Mouse (Mus musculus): ENCODE measurements around the gene Pbld1. TPM values are rescaled to one million over a fixed set of nuclear protein-coding genes. Genes with fewer than 3 reads are reported as not detected.
A peak's percentile ranks its signal among the peaks of the same experiment; 100 is the strongest.

Gene Pbld1
- polyA plus RNA-seq, 1 experiment from 2014 or later, result 0.72 TPM

DNA sequence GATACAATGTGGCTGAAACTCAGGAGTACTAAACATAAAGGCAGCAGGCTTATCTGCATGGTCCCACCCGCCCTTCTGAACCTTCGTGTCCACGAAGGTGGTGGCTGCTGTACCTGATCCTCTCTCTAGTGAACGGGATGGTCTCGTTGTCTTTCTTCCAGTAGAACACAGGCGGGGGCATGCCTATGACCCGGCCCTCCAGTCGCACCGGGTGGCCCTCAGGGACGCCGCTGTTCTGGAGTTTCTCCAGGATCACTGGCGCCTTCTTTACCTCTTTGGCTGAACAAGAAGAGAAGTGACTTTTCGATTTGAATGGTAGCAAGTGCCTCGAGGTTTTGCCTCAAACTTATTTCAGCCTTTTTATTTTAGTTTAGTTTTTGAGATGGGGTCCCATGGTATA, 60.0 kb downstream of the Pbld1 start:
- ATAC-seq (replicated peaks; ENCODE audit: extremely low read depth, insufficient read depth, low FRiP score), result no peak
- Histone ChIP-seq H3K9ac (ENCODE audit: low read length) (no peak overlapping the region), H3K4me1 (ENCODE audit: control insufficient read depth, insufficient read depth, low read length) (no peaks in the 10 kb centered on the region), H3K27ac (ENCODE audit: low read length) (no peak overlapping the region), H3K36me3 (ENCODE audit: control insufficient read depth, insufficient read depth) (peaks cover 11% of the 10 kb centered on the region), H3K9me3 (replicated peaks; ENCODE audit: control insufficient read depth, low read length) (no peaks in the 10 kb centered on the region), H3K4me3 (ENCODE audit: low read length) (no peak overlapping the region), H3K27me3 (ENCODE audit: control insufficient read depth, insufficient read depth, low read length) (no peaks in the 10 kb centered on the region), H3K4me2 (ENCODE audit: low read depth, low read length) (no peak overlapping the region)
- 73% methylated on average over 14 of the region's 14 CpGs for WGBS

DNA sequence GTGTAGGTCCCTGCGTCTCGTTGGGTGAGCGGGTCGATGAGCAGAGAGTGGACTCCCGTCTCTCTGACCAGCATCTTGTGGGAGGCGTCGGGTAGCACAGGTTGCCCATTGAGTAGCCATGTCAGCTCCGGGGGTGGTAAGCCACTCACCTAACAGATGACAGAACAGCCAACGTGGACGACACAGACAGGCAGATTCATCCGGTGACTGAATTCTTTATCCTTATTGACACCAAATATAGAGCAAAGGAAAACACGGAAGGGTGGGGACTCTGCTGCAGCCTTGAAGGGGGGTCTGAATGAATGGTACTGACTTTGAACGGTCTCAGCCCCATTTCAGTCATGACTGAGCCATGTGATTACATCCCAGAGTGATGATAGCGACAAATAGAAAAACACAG, 62.0 kb downstream of the Pbld1 start:
- Histone ChIP-seq H3K36me3 (ENCODE audit: control insufficient read depth, insufficient read depth) (peaks cover 14% of the 10 kb centered on the region), H3K9me3 (replicated peaks; ENCODE audit: control insufficient read depth, low read length) (no peaks in the 10 kb centered on the region), H3K4me1 (ENCODE audit: control insufficient read depth, insufficient read depth, low read length) (no peaks in the 10 kb centered on the region), H3K4me3 (ENCODE audit: low read length) (no peak overlapping the region), H3K27ac (ENCODE audit: low read length) (no peak overlapping the region), H3K4me2 (ENCODE audit: low read depth, low read length) (no peak overlapping the region), H3K27me3 (ENCODE audit: control insufficient read depth, insufficient read depth, low read length) (no peaks in the 10 kb centered on the region), H3K9ac (ENCODE audit: low read length) (no peak overlapping the region)
- no peak for ATAC-seq (replicated peaks; ENCODE audit: extremely low read depth, insufficient read depth, low FRiP score)
- 86% methylated on average over 14 of the region's 14 CpGs for WGBS

DNA sequence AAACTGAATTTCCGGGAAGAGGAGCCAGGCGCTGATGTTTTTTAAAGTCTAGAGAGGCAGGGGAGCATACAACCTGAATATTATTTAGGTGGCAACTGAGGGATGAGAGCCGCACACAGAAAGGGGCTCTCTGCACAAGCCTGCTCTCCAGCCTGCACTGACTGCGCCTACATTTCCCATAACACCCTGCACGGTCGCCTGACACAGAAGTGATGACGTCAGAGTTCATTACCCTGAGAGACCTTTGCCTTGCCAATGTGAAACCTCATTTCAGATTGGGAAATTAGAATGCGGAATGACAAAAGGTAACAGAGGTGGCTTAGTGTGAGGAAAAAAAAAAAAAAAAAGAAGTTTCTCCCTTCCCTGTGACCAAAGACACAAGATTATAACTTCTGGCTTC, 62.6 kb downstream of the Pbld1 start:
- H3K4me3 ChIP-seq (ENCODE audit: low read length), result no peak overlapping the region

DNA sequence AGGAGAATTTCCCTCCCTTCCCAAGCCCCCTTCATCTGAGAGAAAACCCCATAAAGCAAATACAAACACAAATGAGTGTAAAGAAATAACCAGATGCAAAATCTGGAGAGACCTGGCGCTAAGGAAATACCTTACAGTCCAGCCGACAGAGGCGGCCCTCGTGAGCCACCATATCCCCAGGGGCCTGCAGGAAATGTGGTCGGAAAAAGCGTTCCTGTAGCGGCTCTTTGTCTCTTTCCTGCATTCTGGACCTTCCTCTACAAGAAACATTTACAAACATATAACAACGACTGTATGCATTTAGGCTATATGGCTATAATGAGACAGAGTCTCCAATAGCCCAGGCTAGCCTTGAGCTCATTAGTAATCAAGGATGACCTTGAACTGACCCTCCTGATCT, 63.2 kb downstream of the Pbld1 start:
- WGBS, result 76% methylated on average over 8 of the region's 8 CpGs
- Histone ChIP-seq H3K4me1 (ENCODE audit: control insufficient read depth, insufficient read depth, low read length) (peaks cover 3% of the 10 kb centered on the region; the same call in 1 of the 2 replicates), H3K9me3 (replicated peaks; ENCODE audit: control insufficient read depth, low read length) (no peaks in the 10 kb centered on the region), H3K27me3 (ENCODE audit: control insufficient read depth, insufficient read depth, low read length) (no peaks in the 10 kb centered on the region), H3K36me3 (ENCODE audit: control insufficient read depth, insufficient read depth) (peaks cover 13% of the 10 kb centered on the region), H3K4me3 (ENCODE audit: low read length) (no peak overlapping the region), H3K4me2 (ENCODE audit: low read depth, low read length) (no peak overlapping the region), H3K27ac (ENCODE audit: low read length) (no peak overlapping the region), H3K9ac (ENCODE audit: low read length) (no peak overlapping the region)
- ATAC-seq (replicated peaks; ENCODE audit: extremely low read depth, insufficient read depth, low FRiP score), result no peak

More for the DNA sequence above, 62.6 kb downstream of the Pbld1 start:
- Histone ChIP-seq H3K27me3 (ENCODE audit: control insufficient read depth, insufficient read depth, low read length) (no peaks in the 10 kb centered on the region), H3K9me3 (replicated peaks; ENCODE audit: control insufficient read depth, low read length) (no peaks in the 10 kb centered on the region), H3K4me2 (ENCODE audit: low read depth, low read length) (no peak overlapping the region), H3K27ac (ENCODE audit: low read length) (no peak overlapping the region), H3K9ac (ENCODE audit: low read length) (no peak overlapping the region), H3K4me1 (ENCODE audit: control insufficient read depth, insufficient read depth, low read length) (no peaks in the 10 kb centered on the region), H3K36me3 (ENCODE audit: control insufficient read depth, insufficient read depth) (peaks cover 14% of the 10 kb centered on the region)
- 38% methylated on average over 8 of the region's 8 CpGs for WGBS
- ATAC-seq (replicated peaks; ENCODE audit: extremely low read depth, insufficient read depth, low FRiP score), result no peak

DNA sequence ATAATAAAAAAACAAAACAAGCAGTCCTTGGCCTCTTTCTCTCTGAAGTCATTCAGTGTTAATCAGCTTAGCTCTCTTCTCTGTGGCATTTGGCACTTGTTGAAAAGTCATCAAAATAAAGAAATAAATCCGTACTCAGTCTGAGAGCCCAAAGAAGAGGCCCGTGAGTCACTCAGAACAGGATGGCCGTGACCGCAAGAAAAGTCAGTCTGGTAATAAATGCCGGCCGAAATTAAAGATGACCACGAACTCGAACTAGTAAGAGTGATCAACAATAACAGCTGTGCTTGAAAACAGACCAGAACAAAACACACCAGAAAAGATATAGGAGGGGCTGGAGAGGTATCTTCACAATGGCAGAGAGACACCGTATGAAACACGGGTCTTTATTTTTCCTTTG, 64.1 kb downstream of the Pbld1 start:
- WGBS, result 86% methylated on average over 10 of the region's 10 CpGs
- no peak overlapping the region for H3K9ac ChIP-seq (ENCODE audit: low read length)
- no peak overlapping the region for H3K27ac ChIP-seq (ENCODE audit: low read length)
- H3K27me3 ChIP-seq (ENCODE audit: control insufficient read depth, insufficient read depth, low read length), result no peaks in the 10 kb centered on the region
- no peak for ATAC-seq (replicated peaks; ENCODE audit: extremely low read depth, insufficient read depth, low FRiP score)
- no peaks in the 10 kb centered on the region for H3K9me3 ChIP-seq (replicated peaks; ENCODE audit: control insufficient read depth, low read length)
- H3K4me1 ChIP-seq (ENCODE audit: control insufficient read depth, insufficient read depth, low read length), result peaks cover 4% of the 10 kb centered on the region; the same call in 1 of the 2 replicates
- no peak overlapping the region for H3K4me3 ChIP-seq (ENCODE audit: low read length)
- H3K4me2 ChIP-seq (ENCODE audit: low read depth, low read length), result no peak overlapping the region
- peaks cover 13% of the 10 kb centered on the region for H3K36me3 ChIP-seq (ENCODE audit: control insufficient read depth, insufficient read depth)

DNA sequence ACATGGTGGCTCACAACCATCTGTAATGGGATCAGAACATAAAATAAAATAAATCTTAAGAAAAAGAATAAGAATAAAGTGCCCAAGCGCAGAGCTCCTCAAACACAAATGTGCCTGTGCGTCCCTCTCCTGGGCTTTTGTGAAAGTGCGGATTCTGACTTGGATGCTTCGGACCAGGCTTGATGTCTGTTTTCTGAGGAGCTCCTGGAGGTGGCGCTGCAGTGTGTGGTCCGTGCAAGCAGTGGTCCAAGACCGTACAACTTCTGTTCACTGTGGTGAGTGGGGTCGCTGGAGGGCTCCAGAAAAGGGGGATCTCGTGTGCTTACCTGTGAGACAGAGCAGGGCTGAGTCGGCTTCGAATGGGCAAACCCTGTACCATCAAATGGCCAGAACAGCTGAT, 65.4 kb downstream of the Pbld1 start:
- Histone ChIP-seq H3K9ac (ENCODE audit: low read length) (no peak overlapping the region), H3K4me3 (ENCODE audit: low read length) (no peak overlapping the region), H3K36me3 (ENCODE audit: control insufficient read depth, insufficient read depth) (peaks cover 15% of the 10 kb centered on the region), H3K4me1 (ENCODE audit: control insufficient read depth, insufficient read depth, low read length) (peaks cover 4% of the 10 kb centered on the region; the same call in 1 of the 2 replicates), H3K27ac (ENCODE audit: low read length) (no peak overlapping the region), H3K9me3 (replicated peaks; ENCODE audit: control insufficient read depth, low read length) (no peaks in the 10 kb centered on the region), H3K27me3 (ENCODE audit: control insufficient read depth, insufficient read depth, low read length) (no peaks in the 10 kb centered on the region), H3K4me2 (ENCODE audit: low read depth, low read length) (no peak overlapping the region)
- WGBS, result 46% methylated on average over 11 of the region's 11 CpGs
- no peak for ATAC-seq (replicated peaks; ENCODE audit: extremely low read depth, insufficient read depth, low FRiP score)

DNA sequence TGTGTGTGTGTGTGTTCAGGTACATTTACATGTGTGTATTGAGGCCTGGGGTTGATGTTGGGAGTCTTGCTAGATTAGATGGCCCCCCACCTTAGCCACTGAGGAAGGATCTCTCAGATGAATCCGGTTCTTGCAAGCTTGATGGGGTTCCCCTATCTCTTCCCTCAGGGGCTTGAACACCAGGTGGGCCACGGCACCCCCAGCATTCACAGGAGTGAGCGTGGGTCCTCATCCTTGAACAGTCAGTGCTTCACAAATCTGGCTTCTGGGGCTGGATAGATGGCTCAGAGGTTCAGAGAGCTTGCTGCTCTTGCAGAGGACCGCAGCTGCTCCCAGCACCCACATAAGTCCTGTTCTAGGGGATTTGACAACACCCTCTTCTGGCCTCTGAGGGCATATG, 66.2 kb downstream of the Pbld1 start:
- Histone ChIP-seq H3K36me3 (ENCODE audit: control insufficient read depth, insufficient read depth) (peaks cover 18% of the 10 kb centered on the region), H3K9ac (ENCODE audit: low read length) (no peak overlapping the region), H3K4me3 (ENCODE audit: low read length) (no peak overlapping the region), H3K4me1 (ENCODE audit: control insufficient read depth, insufficient read depth, low read length) (peaks cover 4% of the 10 kb centered on the region; the same call in 1 of the 2 replicates), H3K27ac (ENCODE audit: low read length) (no peak overlapping the region), H3K27me3 (ENCODE audit: control insufficient read depth, insufficient read depth, low read length) (no peaks in the 10 kb centered on the region), H3K9me3 (replicated peaks; ENCODE audit: control insufficient read depth, low read length) (no peaks in the 10 kb centered on the region), H3K4me2 (ENCODE audit: low read depth, low read length) (no peak overlapping the region)
- 81% methylated on average over 4 of the region's 4 CpGs for WGBS
- ATAC-seq (replicated peaks; ENCODE audit: extremely low read depth, insufficient read depth, low FRiP score), result no peak

DNA sequence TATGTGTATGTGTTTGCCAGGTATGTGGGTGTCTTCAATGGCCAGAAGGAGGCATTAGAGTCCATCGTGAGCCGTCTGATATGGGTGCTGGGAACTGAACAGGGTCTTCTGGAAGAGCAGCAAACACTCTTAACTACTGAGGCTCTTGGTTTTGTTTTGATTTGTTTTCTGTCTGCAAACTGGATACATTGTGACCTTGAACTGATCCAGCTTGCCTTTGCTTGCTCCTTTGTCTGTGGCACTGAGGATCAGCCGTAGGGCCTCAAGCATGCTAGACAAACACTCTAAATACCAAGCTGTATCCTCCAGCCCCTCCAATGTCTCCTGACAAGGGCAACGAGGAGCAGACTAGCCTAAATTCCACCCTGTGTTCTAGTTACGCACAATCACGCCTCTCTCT, 67.2 kb downstream of the Pbld1 start:
- Histone ChIP-seq H3K4me2 (ENCODE audit: low read depth, low read length) (no peak overlapping the region), H3K9ac (ENCODE audit: low read length) (no peak overlapping the region), H3K4me1 (ENCODE audit: control insufficient read depth, insufficient read depth, low read length) (peaks cover 4% of the 10 kb centered on the region; the same call in 1 of the 2 replicates), H3K4me3 (ENCODE audit: low read length) (no peak overlapping the region), H3K27me3 (ENCODE audit: control insufficient read depth, insufficient read depth, low read length) (no peaks in the 10 kb centered on the region), H3K27ac (ENCODE audit: low read length) (peak overlapping the region; percentile 97; the same call in 1 of the 2 replicates), H3K9me3 (replicated peaks; ENCODE audit: control insufficient read depth, low read length) (no peaks in the 10 kb centered on the region), H3K36me3 (ENCODE audit: control insufficient read depth, insufficient read depth) (peaks cover 18% of the 10 kb centered on the region)
- WGBS, result 84% methylated on average over 6 of the region's 6 CpGs
- ATAC-seq (replicated peaks; ENCODE audit: extremely low read depth, insufficient read depth, low FRiP score), result no peak
